Mouse (Mus musculus) embryonic fibroblast, embryonic 13.5 days (primary cell): Measurements from ENCODE around the gene Wiz.

ENCODE experiments used
- CTCF ChIP-seq: IDR thresholded peaks from 2 replicates; pipeline ENCODE4 v1.5.1; 2011; ENCODE audit warnings: mild to moderate bottlenecking, control low read depth, low read length, moderate library complexity, borderline replicate concordance; ENCODE audit not compliant: insufficient read depth
- POLR2A ChIP-seq: IDR thresholded peaks from 2 replicates; pipeline ENCODE4 v1.6.1; 2011; ENCODE audit warnings: low read depth, mild to moderate bottlenecking, control low read depth, low read length, moderate library complexity

- TF ChIP-seq POLR2A = no peak
- TF ChIP-seq CTCF = no peak
Observed at GRCm38 (mm10) chr17:32317708-32318107, 71.5 kb downstream of the Wiz start.
